Mouse (Mus musculus) ES-CJ7 (cell line): ENCODE data around the gene Stmn1.

Source experiments
- DNase-seq: peaks from one replicate; pipeline ENCODE4 v3.0.0; 2011; ENCODE audit warnings: low read depth, low spot score

Stmn1 gene

GRCm38 (mm10) chr4:134468215-134468575, at the start of gene Stmn1:
Gene Stmn1, plus strand, starts transcription at chr4:134468320.
- peak; percentile 98 for DNase-seq

GRCm38 (mm10) chr4:134421971-134422370, 46.1 kb upstream of the Stmn1 start:
- no peak for DNase-seq

GRCm38 (mm10) chr4:134423949-134424348, 44.2 kb upstream of the Stmn1 start:
- DNase-seq, result no peak

GRCm38 (mm10) chr4:134425088-134425487, 43.0 kb upstream of the Stmn1 start:
- no peak for DNase-seq

- DNase-seq, result no peak
Measured at GRCm38 (mm10) chr4:134430381-134431004, 37.6 kb upstream of the Stmn1 start.

GRCm38 (mm10) chr4:134432686-134433360, 35.3 kb upstream of the Stmn1 start:
- DNase-seq, result no peak

GRCm38 (mm10) chr4:134436185-134436584, 31.9 kb upstream of the Stmn1 start:
- DNase-seq, result peak; percentile 52

- peak; percentile 76 for DNase-seq
Measured at GRCm38 (mm10) chr4:134436659-134437058, 31.5 kb upstream of the Stmn1 start.

- DNase-seq, result no peak
Measured at GRCm38 (mm10) chr4:134439119-134439518, 29.0 kb upstream of the Stmn1 start.

- DNase-seq, result no peak
Measured at GRCm38 (mm10) chr4:134439919-134440318, 28.2 kb upstream of the Stmn1 start.

- no peak for DNase-seq
Measured at GRCm38 (mm10) chr4:134442216-134442615, 25.9 kb upstream of the Stmn1 start.

- DNase-seq, result no peak
Measured at GRCm38 (mm10) chr4:134443589-134443988, 24.5 kb upstream of the Stmn1 start.

GRCm38 (mm10) chr4:134444949-134445348, 23.2 kb upstream of the Stmn1 start:
- DNase-seq, result no peak

- peak; percentile 55 for DNase-seq
Measured at GRCm38 (mm10) chr4:134445489-134445888, 22.6 kb upstream of the Stmn1 start.

GRCm38 (mm10) chr4:134447966-134448365, 20.2 kb upstream of the Stmn1 start:
- no peak for DNase-seq

- peak; percentile 75 for DNase-seq
Measured at GRCm38 (mm10) chr4:134449595-134450391, 18.3 kb upstream of the Stmn1 start.

GRCm38 (mm10) chr4:134450392-134451195, 17.5 kb upstream of the Stmn1 start:
- no peak for DNase-seq

GRCm38 (mm10) chr4:134451484-134451883, 16.6 kb upstream of the Stmn1 start:
- no peak for DNase-seq

- DNase-seq, result peak; percentile 83
Measured at GRCm38 (mm10) chr4:134453619-134454400, 14.3 kb upstream of the Stmn1 start.

- no peak for DNase-seq
Measured at GRCm38 (mm10) chr4:134455310-134455709, 12.8 kb upstream of the Stmn1 start.
